Mouse (Mus musculus): Measurements from ENCODE around the gene Per1. TPM values are rescaled to one million over a fixed set of nuclear protein-coding genes. Genes with fewer than 3 reads are reported as not detected.

Per1 gene
- polyA plus RNA-seq (2015; fragmentation: Illumina TruSeq; extraction: RNeasy Lipid Tissue Mini Kit (QIAGEN cat#74804); ENCODE audit: insufficient read depth, low read depth, low replicate concordance), result 11.2 TPM

GRCm38 (mm10) chr11:69094697-69095429 lies at the start of gene Per1:
TSS of gene Per1 (plus strand) at chr11:69095217.

GRCm38 (mm10) chr11:69045531-69046394 lies 49.3 kb upstream of the Per1 start, which contains the start of gene Aurkb:
TSS of gene Aurkb (plus strand) at chr11:69045647.

DNA sequence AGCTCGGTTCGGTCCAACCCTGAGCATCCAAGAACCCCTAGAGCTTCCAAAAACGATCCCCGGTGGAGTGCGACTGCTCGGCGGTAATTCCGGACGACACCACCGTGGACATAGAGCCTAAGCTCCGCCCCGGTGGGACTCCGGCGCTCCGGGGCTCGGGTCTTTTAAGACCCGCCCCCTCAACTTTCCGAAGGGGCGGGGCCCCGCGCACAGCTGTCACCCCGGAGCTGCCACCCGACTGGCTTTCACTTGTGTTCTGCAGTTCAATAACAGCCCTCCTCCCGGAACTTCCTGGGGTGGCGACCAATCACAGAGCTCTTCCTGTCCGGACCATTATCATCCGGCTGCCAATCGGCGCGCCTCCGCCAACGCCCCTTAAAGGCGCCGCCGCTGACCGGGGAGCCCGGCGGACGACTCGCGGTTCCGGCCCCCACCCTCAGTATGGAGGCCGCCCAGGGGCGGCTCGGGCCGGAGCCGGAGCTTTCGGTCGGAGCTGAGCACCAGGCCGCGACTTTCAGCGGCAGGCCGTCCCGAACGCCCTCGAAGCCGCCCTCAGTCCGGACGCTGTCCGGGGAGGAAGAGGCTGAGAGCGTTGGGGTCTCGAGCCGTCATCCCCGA lies 35.6 kb upstream of the Per1 start, which contains the start of gene Borcs6:
Borcs6 (plus strand) TSS at position 361 of the 618 bp plus-strand sequence.

GRCm38 (mm10) chr11:69070590-69071222 lies 24.3 kb upstream of the Per1 start, which contains the start of gene Tmem107:
TSS of gene Tmem107 (plus strand) at chr11:69070806.

DNA sequence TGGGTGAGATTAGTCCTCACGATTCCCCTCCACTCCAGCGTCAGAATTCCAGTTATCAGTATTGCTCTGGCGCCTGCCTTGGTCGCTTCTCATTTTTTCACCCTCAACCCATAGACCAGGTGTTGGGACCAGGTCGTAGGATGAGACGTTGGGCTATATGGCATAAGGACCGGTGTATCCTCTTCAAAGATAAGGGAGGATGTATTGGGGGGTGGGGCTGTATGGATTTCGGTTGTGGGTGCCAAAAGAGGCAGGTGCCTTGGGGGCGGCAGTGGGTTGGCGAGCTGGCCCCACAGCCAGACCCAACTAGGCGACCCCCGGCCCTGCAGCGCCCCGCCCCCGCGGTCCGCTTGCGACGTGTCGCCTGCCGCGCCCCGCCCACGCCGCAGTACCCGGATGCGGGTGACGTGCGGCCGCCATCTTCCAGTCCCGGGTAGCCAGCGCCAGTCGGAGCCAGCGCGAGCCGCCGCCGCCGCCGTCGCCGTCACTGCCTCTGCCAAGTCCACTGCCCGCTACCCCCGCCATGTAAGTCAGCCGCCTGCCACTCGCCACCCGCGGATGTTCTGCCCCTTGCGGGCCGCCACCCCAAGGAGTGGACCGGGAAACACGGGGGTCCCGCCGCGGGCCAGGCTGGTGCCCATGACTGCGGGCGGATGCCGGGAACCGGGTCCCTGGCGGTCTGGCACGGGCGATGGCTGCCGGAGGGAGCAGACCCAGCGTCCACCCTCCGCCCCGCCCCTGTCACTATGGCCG lies 6.7 kb upstream of the Per1 start, which contains the start of gene Vamp2:
Vamp2 (plus strand) TSS at position 388 of the 753 bp plus-strand sequence.

GRCm38 (mm10) chr11:69120221-69121000 lies 25.4 kb downstream of the Per1 start, which contains the start of gene Hes7:
TSS of gene Hes7 (plus strand) at chr11:69120404.

GRCm38 (mm10) chr11:69122336-69122951 lies 27.4 kb downstream of the Per1 start, which contains the start of gene 9130213A22Rik:
TSS of gene 9130213A22Rik (minus strand) at chr11:69122589.

GRCm38 (mm10) chr11:69125852-69125918 lies 30.7 kb downstream of the Per1 start, which contains the start of gene Aloxe3:
TSS of gene Aloxe3 (plus strand) at chr11:69125896.

DNA sequence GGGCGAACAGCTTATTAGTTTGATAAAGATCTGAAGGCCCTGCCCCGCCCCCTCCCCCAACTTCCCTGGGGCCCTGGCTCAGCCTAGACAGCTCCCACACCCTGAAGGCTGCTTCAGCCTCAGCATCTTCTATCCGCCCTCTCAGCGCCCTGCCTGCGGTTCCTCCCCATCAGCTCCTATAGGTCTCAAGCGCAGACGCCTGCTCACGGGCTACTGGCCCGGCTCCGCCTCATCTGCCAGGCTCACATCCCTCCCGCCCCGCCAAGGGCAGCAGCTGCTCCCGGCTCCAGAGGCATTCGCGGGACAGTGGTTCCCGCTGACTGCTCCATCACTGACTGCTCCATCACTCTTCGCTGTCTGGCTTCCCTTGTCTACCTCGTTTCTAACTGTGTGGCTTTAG lies 61.8 kb downstream of the Per1 start, which contains the start of gene Alox12b:
Alox12b (plus strand) TSS at position 190 of the 400 bp plus-strand sequence.

Other genes with a start within 250 kb of the Per1 start
- 16.8 TPM for gene Ndel1, start 223.4 kb upstream of the Per1 start, polyA plus RNA-seq (2015; fragmentation: Illumina TruSeq; extraction: RNeasy Lipid Tissue Mini Kit (QIAGEN cat#74804); ENCODE audit: insufficient read depth, low read depth, low replicate concordance)
- not detected for gene Rnf222, start 206.7 kb upstream of the Per1 start, polyA plus RNA-seq (2015; fragmentation: Illumina TruSeq; extraction: RNeasy Lipid Tissue Mini Kit (QIAGEN cat#74804); ENCODE audit: insufficient read depth, low read depth, low replicate concordance)
- 860 TPM for gene Rpl26, start 193.6 kb upstream of the Per1 start, polyA plus RNA-seq (2015; fragmentation: Illumina TruSeq; extraction: RNeasy Lipid Tissue Mini Kit (QIAGEN cat#74804); ENCODE audit: insufficient read depth, low read depth, low replicate concordance)
- gene Odf4, start 168.1 kb upstream of the Per1 start, polyA plus RNA-seq (2015; fragmentation: Illumina TruSeq; extraction: RNeasy Lipid Tissue Mini Kit (QIAGEN cat#74804); ENCODE audit: insufficient read depth, low read depth, low replicate concordance), result not detected
- gene Arhgef15, start 137.7 kb upstream of the Per1 start, polyA plus RNA-seq (2015; fragmentation: Illumina TruSeq; extraction: RNeasy Lipid Tissue Mini Kit (QIAGEN cat#74804); ENCODE audit: insufficient read depth, low read depth, low replicate concordance), result 13.4 TPM
- gene Slc25a35, start 127.1 kb upstream of the Per1 start, polyA plus RNA-seq (2015; fragmentation: Illumina TruSeq; extraction: RNeasy Lipid Tissue Mini Kit (QIAGEN cat#74804); ENCODE audit: insufficient read depth, low read depth, low replicate concordance), result 3.7 TPM
- gene Rangrf, start 120.0 kb upstream of the Per1 start, polyA plus RNA-seq (2015; fragmentation: Illumina TruSeq; extraction: RNeasy Lipid Tissue Mini Kit (QIAGEN cat#74804); ENCODE audit: insufficient read depth, low read depth, low replicate concordance), result 9.3 TPM
- 3.6 TPM for gene Pfas, start 86.8 kb upstream of the Per1 start, polyA plus RNA-seq (2015; fragmentation: Illumina TruSeq; extraction: RNeasy Lipid Tissue Mini Kit (QIAGEN cat#74804); ENCODE audit: insufficient read depth, low read depth, low replicate concordance)
- gene Ctc1, start 79.3 kb upstream of the Per1 start, polyA plus RNA-seq (2015; fragmentation: Illumina TruSeq; extraction: RNeasy Lipid Tissue Mini Kit (QIAGEN cat#74804); ENCODE audit: insufficient read depth, low read depth, low replicate concordance), result 9.8 TPM
- not detected for gene Aurkb, start 49.6 kb upstream of the Per1 start, polyA plus RNA-seq (2015; fragmentation: Illumina TruSeq; extraction: RNeasy Lipid Tissue Mini Kit (QIAGEN cat#74804); ENCODE audit: insufficient read depth, low read depth, low replicate concordance)
- gene Borcs6, start 35.5 kb upstream of the Per1 start, polyA plus RNA-seq (2015; fragmentation: Illumina TruSeq; extraction: RNeasy Lipid Tissue Mini Kit (QIAGEN cat#74804); ENCODE audit: insufficient read depth, low read depth, low replicate concordance), result 1.9 TPM
- 12.6 TPM for gene Tmem107, start 24.4 kb upstream of the Per1 start, polyA plus RNA-seq (2015; fragmentation: Illumina TruSeq; extraction: RNeasy Lipid Tissue Mini Kit (QIAGEN cat#74804); ENCODE audit: insufficient read depth, low read depth, low replicate concordance)
- 45.5 TPM for gene Vamp2, start 6.7 kb upstream of the Per1 start, polyA plus RNA-seq (2015; fragmentation: Illumina TruSeq; extraction: RNeasy Lipid Tissue Mini Kit (QIAGEN cat#74804); ENCODE audit: insufficient read depth, low read depth, low replicate concordance)
- gene Hes7, start 25.2 kb downstream of the Per1 start, polyA plus RNA-seq (2015; fragmentation: Illumina TruSeq; extraction: RNeasy Lipid Tissue Mini Kit (QIAGEN cat#74804); ENCODE audit: insufficient read depth, low read depth, low replicate concordance), result not detected
- gene 9130213A22Rik, start 27.4 kb downstream of the Per1 start, polyA plus RNA-seq (2015; fragmentation: Illumina TruSeq; extraction: RNeasy Lipid Tissue Mini Kit (QIAGEN cat#74804); ENCODE audit: insufficient read depth, low read depth, low replicate concordance), result not detected
- not detected for gene Aloxe3, start 30.7 kb downstream of the Per1 start, polyA plus RNA-seq (2015; fragmentation: Illumina TruSeq; extraction: RNeasy Lipid Tissue Mini Kit (QIAGEN cat#74804); ENCODE audit: insufficient read depth, low read depth, low replicate concordance)
- not detected for gene Alox12b, start 61.8 kb downstream of the Per1 start, polyA plus RNA-seq (2015; fragmentation: Illumina TruSeq; extraction: RNeasy Lipid Tissue Mini Kit (QIAGEN cat#74804); ENCODE audit: insufficient read depth, low read depth, low replicate concordance)
- gene Alox8, start 102.6 kb downstream of the Per1 start, polyA plus RNA-seq (2015; fragmentation: Illumina TruSeq; extraction: RNeasy Lipid Tissue Mini Kit (QIAGEN cat#74804); ENCODE audit: insufficient read depth, low read depth, low replicate concordance), result not detected
- gene Gucy2e, start 141.8 kb downstream of the Per1 start, polyA plus RNA-seq (2015; fragmentation: Illumina TruSeq; extraction: RNeasy Lipid Tissue Mini Kit (QIAGEN cat#74804); ENCODE audit: insufficient read depth, low read depth, low replicate concordance), result not detected
- gene Cntrob, start 228.6 kb downstream of the Per1 start, polyA plus RNA-seq (2015; fragmentation: Illumina TruSeq; extraction: RNeasy Lipid Tissue Mini Kit (QIAGEN cat#74804); ENCODE audit: insufficient read depth, low read depth, low replicate concordance), result 3.1 TPM
- gene Trappc1, start 228.8 kb downstream of the Per1 start, polyA plus RNA-seq (2015; fragmentation: Illumina TruSeq; extraction: RNeasy Lipid Tissue Mini Kit (QIAGEN cat#74804); ENCODE audit: insufficient read depth, low read depth, low replicate concordance), result 24.2 TPM
- gene Kcnab3, start 231.0 kb downstream of the Per1 start, polyA plus RNA-seq (2015; fragmentation: Illumina TruSeq; extraction: RNeasy Lipid Tissue Mini Kit (QIAGEN cat#74804); ENCODE audit: insufficient read depth, low read depth, low replicate concordance), result 2.4 TPM
- 0.90 TPM for gene Rnf227, start 245.2 kb downstream of the Per1 start, polyA plus RNA-seq (2015; fragmentation: Illumina TruSeq; extraction: RNeasy Lipid Tissue Mini Kit (QIAGEN cat#74804); ENCODE audit: insufficient read depth, low read depth, low replicate concordance)

All from pancreas, adult 10 weeks (tissue).